Mouse (Mus musculus): Measurements from ENCODE around the gene Tpi1. TPM values are rescaled to one million over a fixed set of nuclear protein-coding genes. Genes with fewer than 3 reads are reported as not detected.
"Not testable (repeated sequence)": the region's sequence is repeated elsewhere in the genome, so short reads cannot be mapped to it uniquely, and the experiment has no call there.

Gene Tpi1
- polyA plus RNA-seq, 1 experiment from 2014 or later = 405 TPM

- WGBS (ENCODE audit: insufficient replicate concordance) = 34% methylated on average over 8 of the region's 8 CpGs
- H3K4me2 ChIP-seq = peak overlapping the region; percentile 88
- H3K9ac ChIP-seq = peak overlapping the region; percentile 66; the same call in 1 of the 2 replicates
- H3K9me3 ChIP-seq (replicated peaks) = no peaks in the 10 kb centered on the region
- no peaks in the 10 kb centered on the region for H3K27me3 ChIP-seq
- no peak for ATAC-seq (ENCODE audit: insufficient read depth)
- H3K27ac ChIP-seq (replicated peaks) = peak overlapping the region; percentile 86
- peaks cover 56% of the 10 kb centered on the region for H3K4me1 ChIP-seq (replicated peaks)
- peaks cover 72% of the 10 kb centered on the region for H3K36me3 ChIP-seq (replicated peaks)
- peak overlapping the region; percentile 68 for H3K4me3 ChIP-seq (replicated peaks)
Measured at GRCm38 (mm10) chr6:124814448-124814847, 352 bp upstream of the Tpi1 start.

GRCm38 (mm10) chr6:124813496-124813895, 600 bp downstream of the Tpi1 start:
- ATAC-seq (ENCODE audit: insufficient read depth) = peak; percentile 67
- Histone ChIP-seq H3K27me3 (no peaks in the 10 kb centered on the region), H3K27ac (replicated peaks) (peak overlapping the region; percentile 86), H3K4me1 (replicated peaks) (peaks cover 64% of the 10 kb centered on the region), H3K36me3 (replicated peaks) (peaks cover 63% of the 10 kb centered on the region), H3K9ac (peak overlapping the region; percentile 66), H3K4me3 (replicated peaks) (peak overlapping the region; percentile 68), H3K9me3 (replicated peaks) (no peaks in the 10 kb centered on the region), H3K4me2 (peak overlapping the region; percentile 88)
- 0% methylated on average over 18 of the region's 18 CpGs for WGBS (ENCODE audit: insufficient replicate concordance)

- WGBS (ENCODE audit: insufficient replicate concordance) = 23% methylated on average over 9 of the region's 9 CpGs
- peak overlapping the region; percentile 68 for H3K4me3 ChIP-seq (replicated peaks)
- no peaks in the 10 kb centered on the region for H3K27me3 ChIP-seq
- peaks cover 56% of the 10 kb centered on the region for H3K36me3 ChIP-seq (replicated peaks)
- no peaks in the 10 kb centered on the region for H3K9me3 ChIP-seq (replicated peaks)
- peaks cover 70% of the 10 kb centered on the region for H3K4me1 ChIP-seq (replicated peaks)
- ATAC-seq (ENCODE audit: insufficient read depth) = no peak
- peak overlapping the region; percentile 88 for H3K4me2 ChIP-seq
- peak overlapping the region; percentile 86 for H3K27ac ChIP-seq (replicated peaks)
- H3K9ac ChIP-seq = peak overlapping the region; percentile 66
Measured at GRCm38 (mm10) chr6:124812848-124813247, 1.2 kb downstream of the Tpi1 start.

GRCm38 (mm10) chr6:124811701-124812560, 2.2 kb downstream of the Tpi1 start:
- H3K4me1 ChIP-seq (replicated peaks) = peaks cover 78% of the 10 kb centered on the region
- WGBS (ENCODE audit: insufficient replicate concordance) = 74% methylated on average over 24 of the region's 24 CpGs
- H3K27me3 ChIP-seq = no peaks in the 10 kb centered on the region
- peak overlapping the region; percentile 66 for H3K9ac ChIP-seq
- no peak for ATAC-seq (ENCODE audit: insufficient read depth)
- H3K4me2 ChIP-seq = peak overlapping the region; percentile 88
- no peaks in the 10 kb centered on the region for H3K9me3 ChIP-seq (replicated peaks)
- H3K27ac ChIP-seq (replicated peaks) = peak overlapping the region; percentile 86
- H3K4me3 ChIP-seq (replicated peaks) = peak overlapping the region; percentile 68
- H3K36me3 ChIP-seq (replicated peaks) = peaks cover 47% of the 10 kb centered on the region

DNA sequence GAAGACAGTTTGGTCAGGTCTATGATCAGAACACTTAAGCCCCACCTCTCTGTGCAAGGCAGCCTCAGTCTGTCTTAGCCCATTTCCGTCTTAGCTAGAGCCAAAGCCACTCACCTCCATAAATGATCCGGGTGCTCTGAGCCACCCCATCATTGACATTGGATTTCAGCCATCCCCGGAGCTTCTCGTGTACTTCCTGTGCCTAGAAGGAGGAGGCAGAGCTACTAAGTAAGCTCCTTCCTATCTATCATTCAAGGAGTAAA, 2.8 kb downstream of the Tpi1 start:
- no peak for ATAC-seq (ENCODE audit: insufficient read depth)
- Histone ChIP-seq H3K4me2 (no peak overlapping the region), H3K4me1 (replicated peaks) (peaks cover 84% of the 10 kb centered on the region), H3K9me3 (replicated peaks) (no peaks in the 10 kb centered on the region), H3K9ac (no peak overlapping the region), H3K4me3 (replicated peaks) (no peak overlapping the region), H3K36me3 (replicated peaks) (peaks cover 41% of the 10 kb centered on the region), H3K27me3 (no peaks in the 10 kb centered on the region), H3K27ac (replicated peaks) (0 out of 2 replicates have a peak overlapping the region, but pooled peaks have one; percentile 86)
- 74% methylated on average over 4 of the region's 4 CpGs for WGBS (ENCODE audit: insufficient replicate concordance)

GRCm38 (mm10) chr6:124810566-124811402, 3.3 kb downstream of the Tpi1 start:
- not testable (repeated sequence) for H3K4me3 ChIP-seq (replicated peaks); H3K9me3 ChIP-seq (replicated peaks); H3K9ac ChIP-seq; ATAC-seq (ENCODE audit: insufficient read depth); H3K27me3 ChIP-seq
- H3K36me3 ChIP-seq (replicated peaks) = peaks cover 35% of the 10 kb centered on the region
- peaks cover 89% of the 10 kb centered on the region for H3K4me1 ChIP-seq (replicated peaks)
- peak overlapping the region; percentile 91; the same call in 1 of the 2 replicates for H3K27ac ChIP-seq (replicated peaks)
- 77% methylated on average over 11 of the region's 11 CpGs for WGBS (ENCODE audit: insufficient replicate concordance)
- peak overlapping the region; percentile 98; the same call in 1 of the 2 replicates for H3K4me2 ChIP-seq

GRCm38 (mm10) chr6:124809775-124810538, 4.1 kb downstream of the Tpi1 start:
- H3K4me3 ChIP-seq (replicated peaks) = peak overlapping the region; percentile 76
- 46% methylated on average over 14 of the region's 14 CpGs for WGBS (ENCODE audit: insufficient replicate concordance)
- H3K9ac ChIP-seq = peak overlapping the region; percentile 85
- H3K27me3 ChIP-seq = no peaks in the 10 kb centered on the region
- H3K36me3 ChIP-seq (replicated peaks) = peaks cover 30% of the 10 kb centered on the region
- ATAC-seq (ENCODE audit: insufficient read depth) = no peak
- peaks cover 90% of the 10 kb centered on the region for H3K4me1 ChIP-seq (replicated peaks)
- H3K27ac ChIP-seq (replicated peaks) = peak overlapping the region; percentile 91
- no peaks in the 10 kb centered on the region for H3K9me3 ChIP-seq (replicated peaks)
- H3K4me2 ChIP-seq = peak overlapping the region; percentile 98

- Histone ChIP-seq H3K27me3 (no peaks in the 10 kb centered on the region), H3K9ac (peak overlapping the region; percentile 85), H3K4me1 (replicated peaks) (peaks cover 90% of the 10 kb centered on the region), H3K9me3 (replicated peaks) (no peaks in the 10 kb centered on the region), H3K4me3 (replicated peaks) (peak overlapping the region; percentile 76), H3K36me3 (replicated peaks) (peaks cover 30% of the 10 kb centered on the region), H3K27ac (replicated peaks) (peak overlapping the region; percentile 91), H3K4me2 (peak overlapping the region; percentile 98)
- under 1% methylated on average over 35 of the region's 35 CpGs for WGBS (ENCODE audit: insufficient replicate concordance)
- peak; percentile 40 for ATAC-seq (ENCODE audit: insufficient read depth)
Measured at GRCm38 (mm10) chr6:124809052-124809774, 4.9 kb downstream of the Tpi1 start.

- ATAC-seq (ENCODE audit: insufficient read depth) = peak; percentile 60
- Histone ChIP-seq H3K27ac (replicated peaks) (peak within 1 kb of the TSS; percentile 91), H3K4me1 (replicated peaks) (peaks cover 86% of the 10 kb centered on the region), H3K9ac (peak within 1 kb of the TSS; percentile 85), H3K36me3 (replicated peaks) (peaks cover 30% of the 10 kb centered on the region), H3K4me3 (replicated peaks) (peak within 1 kb of the TSS; percentile 76), H3K4me2 (peak within 1 kb of the TSS; percentile 98), H3K9me3 (replicated peaks) (no peaks in the 10 kb centered on the region), H3K27me3 (no peaks in the 10 kb centered on the region)
- WGBS (ENCODE audit: insufficient replicate concordance) = 3% methylated on average over 29 of the region's 29 CpGs
Measured at GRCm38 (mm10) chr6:124808358-124809012, 5.6 kb downstream of the Tpi1 start, which contains the start of gene Spsb2. TSS of gene Spsb2 (plus strand) at chr6:124808661.

DNA sequence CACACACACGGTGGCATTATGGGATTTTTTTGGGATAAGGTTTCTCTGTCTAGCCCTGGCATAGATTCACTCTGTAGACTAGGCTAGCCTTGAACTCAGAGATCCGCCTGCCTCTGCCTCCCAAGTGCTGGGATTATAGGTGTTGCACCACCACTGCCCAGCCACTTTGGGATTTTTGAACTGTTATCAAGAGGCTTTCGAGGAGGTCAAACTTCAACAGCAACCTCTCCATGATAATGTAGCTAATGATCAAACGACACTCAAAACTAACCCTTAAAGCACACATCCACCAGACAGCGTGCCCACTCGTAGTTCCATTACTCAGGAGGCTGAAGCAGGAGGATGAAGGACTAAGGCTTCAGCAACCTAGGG, 6.1 kb downstream of the Tpi1 start:
- Histone ChIP-seq H3K4me3 (replicated peaks) (peak overlapping the region; percentile 76), H3K36me3 (replicated peaks) (peaks cover 30% of the 10 kb centered on the region), H3K9ac (peak overlapping the region; percentile 85), H3K9me3 (replicated peaks) (no peaks in the 10 kb centered on the region), H3K27me3 (no peaks in the 10 kb centered on the region), H3K4me2 (peak overlapping the region; percentile 98), H3K27ac (replicated peaks) (peak overlapping the region; percentile 91), H3K4me1 (replicated peaks) (peaks cover 82% of the 10 kb centered on the region)
- 61% methylated on average over 6 of the region's 6 CpGs for WGBS (ENCODE audit: insufficient replicate concordance)
- no peak for ATAC-seq (ENCODE audit: insufficient read depth)

Data from liver, embryonic 15.5 days (tissue).